Mouse (Mus musculus) myocyte (in vitro differentiated cells): Measurements from ENCODE around the gene Ube2o. TPM values are rescaled to one million over a fixed set of nuclear protein-coding genes. Genes with fewer than 3 reads are reported as not detected.

Experiments used
- H3K27me3 ChIP-seq: one replicate; pipeline ENCODE4 v1.6.1; 2011; ENCODE audit not compliant: control insufficient read depth, insufficient read depth, insufficient read length
- H3K36me3 ChIP-seq: one replicate; pipeline ENCODE4 v1.6.1; 2011; ENCODE audit not compliant: control insufficient read depth, insufficient read depth
- H3K4me2 ChIP-seq: one replicate; pipeline ENCODE4 v1.6.1; 2011; ENCODE audit warnings: low read depth, control low read depth
- H3K4me3 ChIP-seq: one replicate; pipeline ENCODE4 v1.5.1; 2011; ENCODE audit warnings: mild to moderate bottlenecking, control low read depth, moderate library complexity
- H3K79me2 ChIP-seq: one replicate; pipeline ENCODE4 v1.6.1; 2011; ENCODE audit not compliant: control insufficient read depth, insufficient read depth
- H3ac ChIP-seq: one replicate; pipeline ENCODE4 v1.6.1; 2011; ENCODE audit not compliant: control insufficient read depth, insufficient read length
- CEBPB ChIP-seq: IDR thresholded peaks from 2 replicates; pipeline ENCODE4 v1.6.1; 2011; ENCODE audit warnings: mild to moderate bottlenecking, moderate library complexity; ENCODE audit not compliant: poor library complexity, insufficient read depth, severe bottlenecking
- E2F4 ChIP-seq: IDR thresholded peaks from one replicate; pipeline ENCODE4 v1.6.1; 2011; ENCODE audit warnings: mild to moderate bottlenecking, control low read depth, moderate library complexity; ENCODE audit not compliant: insufficient read depth
- MAX ChIP-seq: IDR thresholded peaks from one replicate; pipeline ENCODE4 v1.6.1; 2011; ENCODE audit warnings: low read depth, mild to moderate bottlenecking, control low read depth
- MYOD1 ChIP-seq, 3 experiments: IDR thresholded peaks; one replicate each; pipeline ENCODE4 v1.6.1; 2011; ENCODE audit warnings: control low read depth in 2 of 3, low read depth in 2 of 3, mild to moderate bottlenecking in 2 of 3, moderate library complexity in 1 of 3; ENCODE audit not compliant: insufficient read length in 2 of 3, control insufficient read depth in 1 of 3
- MYOG ChIP-seq, 3 experiments: IDR thresholded peaks; one replicate each; pipeline ENCODE4 v1.6.1; 2011; ENCODE audit warnings: control low read depth in 2 of 3, low read depth in 2 of 3, mild to moderate bottlenecking in 2 of 3; ENCODE audit not compliant: insufficient read length in 2 of 3, control insufficient read depth in 1 of 3, insufficient read depth in 1 of 3
- POLR2A ChIP-seq: IDR thresholded peaks from one replicate; pipeline ENCODE4 v1.6.1; 2011; ENCODE audit warnings: low read depth, mild to moderate bottlenecking, control low read depth, moderate library complexity; ENCODE audit not compliant: insufficient read length
- POLR2AphosphoS2 ChIP-seq: IDR thresholded peaks from one replicate; pipeline ENCODE4 v1.6.1; 2011; ENCODE audit warnings: low read depth, control low read depth; ENCODE audit not compliant: insufficient read length
- REST ChIP-seq: IDR thresholded peaks from one replicate; pipeline ENCODE4 v1.6.1; 2011; ENCODE audit warnings: mild to moderate bottlenecking, control low read depth, moderate library complexity; ENCODE audit not compliant: insufficient read depth, insufficient read length
- SRF ChIP-seq: IDR thresholded peaks from one replicate; pipeline ENCODE4 v1.6.1; 2011; ENCODE audit warnings: low read depth; ENCODE audit not compliant: control insufficient read depth, insufficient read length
- TCF12 ChIP-seq: IDR thresholded peaks from one replicate; pipeline ENCODE4 v1.6.1; 2011; ENCODE audit warnings: mild to moderate bottlenecking, control low read depth; ENCODE audit not compliant: poor library complexity, insufficient read depth, severe bottlenecking
- TCF3 ChIP-seq: IDR thresholded peaks from one replicate; pipeline ENCODE4 v1.6.1; 2011; ENCODE audit warnings: low read depth, control low read depth; ENCODE audit not compliant: insufficient read length
- USF1 ChIP-seq: IDR thresholded peaks from one replicate; pipeline ENCODE4 v1.6.1; 2011; ENCODE audit warnings: low read depth, mild to moderate bottlenecking, control low read depth, moderate library complexity
- polyA plus RNA-seq: library from polyadenylated mRNA; unstranded; fragments of >200 nt; fragmentation: generic; extraction: Trizol; gene quantifications from one replicate; pipeline ENCODE4 v1.2.1, GENCODE M21; 2012; ENCODE audit warnings: missing spikeins

Ube2o gene
- polyA plus RNA-seq, 1 experiment: 27.1 TPM

DNA sequence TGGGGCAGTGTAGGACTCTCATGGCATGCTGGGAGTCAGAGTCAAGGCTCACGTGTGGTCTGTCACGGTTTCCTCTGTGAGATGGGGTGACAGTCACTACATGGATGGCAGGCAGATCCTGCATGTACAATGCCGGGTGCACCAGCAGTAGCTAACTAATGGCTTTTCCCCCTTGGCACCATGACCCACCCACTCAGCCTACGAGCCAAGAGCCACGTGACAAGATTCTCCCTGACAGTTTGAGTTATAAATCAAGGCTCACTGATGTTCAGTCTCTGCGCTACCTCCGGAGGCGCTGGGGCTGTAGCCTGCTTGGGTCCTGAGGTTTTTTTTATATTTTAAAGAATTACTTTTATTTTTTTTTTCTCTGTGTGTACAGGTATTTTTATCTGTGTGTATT lies 38.3 kb upstream of the Ube2o start:
- H3K4me2 ChIP-seq: peak overlapping the region; percentile 85
- no peak overlapping the region for H3K4me3 ChIP-seq
- no peaks in the 10 kb centered on the region for H3K36me3 ChIP-seq
- H3K79me2 ChIP-seq: peaks cover 44% of the 10 kb centered on the region
- H3K27me3 ChIP-seq: no peaks in the 10 kb centered on the region
- no peak overlapping the region for H3ac ChIP-seq
- TF ChIP-seq TCF3 (no peak), USF1 (no peak), SRF (no peak), POLR2AphosphoS2 (no peak), TCF12 (no peak), POLR2A (no peak), E2F4 (no peak)

DNA sequence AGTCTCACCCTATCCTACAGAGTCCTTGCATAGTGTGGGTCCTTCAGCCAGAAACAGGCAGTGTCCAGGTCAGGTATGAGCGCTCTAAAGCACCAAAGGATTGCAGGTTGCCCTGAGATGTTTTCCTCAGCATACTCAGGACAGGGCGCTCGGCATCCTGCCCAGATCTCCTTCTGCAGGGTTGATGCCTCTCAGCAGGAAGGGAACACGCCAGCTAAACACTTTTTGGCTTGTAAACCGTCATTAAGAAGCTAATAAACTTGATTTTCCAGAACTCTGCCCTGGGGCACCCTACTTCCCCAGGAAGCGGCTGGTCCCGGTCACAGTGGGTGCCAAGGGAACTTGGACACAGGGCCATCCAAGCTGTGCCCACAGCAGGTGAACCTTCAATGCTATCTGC lies 37.9 kb upstream of the Ube2o start:
- Histone ChIP-seq H3K4me2 (peak overlapping the region; percentile 88), H3ac (no peak overlapping the region), H3K36me3 (no peaks in the 10 kb centered on the region), H3K4me3 (no peak overlapping the region), H3K79me2 (peaks cover 44% of the 10 kb centered on the region), H3K27me3 (no peaks in the 10 kb centered on the region)
- TF ChIP-seq TCF3: no peak
- no peak for TF ChIP-seq MYOG (IDR thresholded peaks at IDR 0.05; ENCODE audit: control insufficient read depth in 1 of 3, insufficient read depth in 1 of 3, insufficient read length in 2 of 3, low read depth in 2 of 3)
- no peak for TF ChIP-seq MAX
- no peak for TF ChIP-seq POLR2AphosphoS2
- TF ChIP-seq REST: no peak
- TF ChIP-seq MYOD1 (IDR thresholded peaks at IDR 0.05; ENCODE audit: control insufficient read depth in 1 of 3, insufficient read length in 2 of 3, low read depth in 2 of 3): no peak
- TF ChIP-seq USF1: no peak
- no peak for TF ChIP-seq POLR2A
- no peak for TF ChIP-seq CEBPB
- TF ChIP-seq TCF12: no peak
- no peak for TF ChIP-seq E2F4
- TF ChIP-seq SRF: no peak

DNA sequence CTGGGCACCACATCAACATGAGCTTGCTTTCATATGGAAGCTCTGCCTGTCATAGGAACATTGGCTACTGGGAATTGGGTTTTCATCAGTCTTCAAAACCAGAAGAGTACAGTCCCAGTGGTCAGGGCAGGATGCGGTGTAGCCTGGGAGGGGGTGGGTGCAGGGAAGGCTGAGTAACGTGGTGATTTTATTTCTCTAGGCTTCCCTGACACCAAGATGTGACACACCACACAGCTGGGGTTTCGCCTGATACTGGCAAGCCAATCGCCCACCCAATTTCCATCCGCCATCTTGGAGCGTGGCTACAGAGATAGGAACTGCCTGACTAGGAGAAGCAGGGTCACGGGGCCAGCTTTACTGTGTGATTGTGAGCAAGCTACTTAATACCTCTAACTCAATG lies 37.4 kb upstream of the Ube2o start:
- TF ChIP-seq POLR2A (no peak), USF1 (no peak), MAX (no peak), MYOG (IDR thresholded peaks at IDR 0.05; ENCODE audit: control insufficient read depth in 1 of 3, insufficient read depth in 1 of 3, insufficient read length in 2 of 3, low read depth in 2 of 3) (no peak), MYOD1 (IDR thresholded peaks at IDR 0.05; ENCODE audit: control insufficient read depth in 1 of 3, insufficient read length in 2 of 3, low read depth in 2 of 3) (no peak), REST (no peak), SRF (no peak), POLR2AphosphoS2 (no peak), TCF12 (no peak), TCF3 (no peak), E2F4 (no peak), CEBPB (no peak)
- Histone ChIP-seq H3K36me3 (no peaks in the 10 kb centered on the region), H3K4me2 (peak overlapping the region; percentile 88), H3K4me3 (no peak overlapping the region), H3K79me2 (peaks cover 43% of the 10 kb centered on the region), H3K27me3 (no peaks in the 10 kb centered on the region), H3ac (no peak overlapping the region)

- no peak overlapping the region for H3ac ChIP-seq
- H3K79me2 ChIP-seq: peaks cover 33% of the 10 kb centered on the region
- H3K4me3 ChIP-seq: peak overlapping the region; percentile 18
- peak overlapping the region; percentile 88 for H3K4me2 ChIP-seq
- TF ChIP-seq TCF3 (no peak), MAX (no peak), REST (no peak), CEBPB (0 out of 2 replicates have a peak, but pooled peaks have one; percentile 25)
- no peaks in the 10 kb centered on the region for H3K27me3 ChIP-seq
- H3K36me3 ChIP-seq: no peaks in the 10 kb centered on the region
Measured at GRCm38 (mm10) chr11:116617641-116618040, 36.4 kb upstream of the Ube2o start.

- Histone ChIP-seq H3ac (no peak overlapping the region), H3K4me2 (peak overlapping the region; percentile 88), H3K36me3 (no peaks in the 10 kb centered on the region), H3K79me2 (peaks cover 28% of the 10 kb centered on the region), H3K27me3 (no peaks in the 10 kb centered on the region), H3K4me3 (peak overlapping the region; percentile 18)
- TF ChIP-seq MYOG (IDR thresholded peaks at IDR 0.05; ENCODE audit: control insufficient read depth in 1 of 3, insufficient read depth in 1 of 3, insufficient read length in 2 of 3, low read depth in 2 of 3): peak in 1 of 3 experiments; percentile 77
- TF ChIP-seq MYOD1 (IDR thresholded peaks at IDR 0.05; ENCODE audit: control insufficient read depth in 1 of 3, insufficient read length in 2 of 3, low read depth in 2 of 3): peak in 2 of 3 experiments; percentile 24 to 87
- TF ChIP-seq POLR2AphosphoS2: peak; percentile 46
- TF ChIP-seq MAX: no peak
- TF ChIP-seq CEBPB: peak; percentile 58; the same call in 1 of the 2 replicates
- TF ChIP-seq POLR2A: peak; percentile 44
Measured at GRCm38 (mm10) chr11:116616438-116617118, 35.3 kb upstream of the Ube2o start.
